Mouse (Mus musculus) neutrophil, adult 5-6 weeks (primary cell): ENCODE data around the gene Speer4f1. TPM values are rescaled to one million over a fixed set of nuclear protein-coding genes. Genes with fewer than 3 reads are reported as not detected.

ENCODE experiments used
- total RNA-seq: library from RNA; stranded (forward); fragments of 200-1000 nt; gene quantifications from 2 replicates; pipeline ENCODE4 v1.2.3, GENCODE M21; 2017

Gene Speer4f1
- total RNA-seq, 1 experiment from 2014 or later, result not detected

Other genes with a start within 250 kb of the Speer4f1 start
- gene Speer4f2, start 102.9 kb upstream of the Speer4f1 start, total RNA-seq, result not detected in 2 replicates
- not detected in 2 replicates for gene Sema3c, start 98.2 kb downstream of the Speer4f1 start, total RNA-seq